ENCODE assay signal across 22 mouse cellular contexts in the genomic region with DNA sequence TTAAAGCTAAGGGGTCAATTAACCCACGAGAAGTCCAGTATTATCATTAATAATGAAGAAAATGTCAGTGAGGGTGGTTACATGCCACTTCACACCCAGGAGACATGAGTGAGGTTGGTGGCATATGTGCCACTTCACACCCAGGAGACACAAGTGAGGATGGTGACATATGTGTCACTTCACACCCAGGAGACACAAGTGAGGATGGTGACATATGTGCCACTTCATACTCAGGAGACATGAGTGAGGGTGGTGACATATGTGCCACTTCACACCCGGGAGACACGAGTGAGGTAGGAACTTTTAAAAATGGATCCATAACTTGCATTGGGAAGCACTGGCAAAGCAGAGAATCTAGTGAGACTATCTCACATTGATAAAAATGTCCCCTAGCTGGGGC. TPM values are rescaled to one million over a fixed set of nuclear protein-coding genes. Genes with fewer than 3 reads are reported as not detected.
DNase-seq lines count a peak whose midpoint lies in the region; ATAC-seq and TF ChIP-seq lines count a peak whose summit lies in the region.
"Had no signal": no experiment of that assay in that cellular context is flagged by ENCODE, and none has a peak within 500 bp of the region (broad histone marks: within the 10 kb centered on the region; RNA-seq: fewer than 3 reads in every experiment).

No protein-coding gene starts in this region.

- no peak overlapping the region for H3K4me2 ChIP-seq in forebrain, embryonic 16.5 days (ENCODE audit: low read length)
- H3K4me2 ChIP-seq in forebrain, embryonic 12.5 days = no peak overlapping the region
- H3K4me2 ChIP-seq: embryonic facial prominence, embryonic 13.5 days; embryonic facial prominence, embryonic 15.5 days had no signal

- WGBS in forebrain, embryonic 16.5 days = 51% methylated on average over 3 of the region's 3 CpGs
- WGBS in forebrain, embryonic 12.5 days = 79% methylated on average over 3 of the region's 3 CpGs

- no peaks in the 10 kb centered on the region for H3K4me1 ChIP-seq in forebrain, embryonic 16.5 days (replicated peaks; ENCODE audit: control insufficient read depth, insufficient read depth, low read length)
- no peaks in the 10 kb centered on the region for H3K4me1 ChIP-seq in forebrain, embryonic 12.5 days
- H3K4me1 ChIP-seq: embryonic facial prominence, embryonic 13.5 days; embryonic facial prominence, embryonic 15.5 days; forebrain, embryonic 10.5 days had no signal

- peak; percentile 10 for DNase-seq in brain, adult 2 months (ENCODE audit: low read depth, low spot score)
- peak; percentile 58 for DNase-seq in brain, embryonic 14.5 days (ENCODE audit: low read depth)
- DNase-seq in MN1 (ENCODE audit: low spot score) = no peak
- DNase-seq: adrenal gland, postnatal 10 days; adrenal gland, postnatal 25 days; cerebellum, adult 11 months; cerebellum, adult 18-20 months; cerebellum, adult 8-10 months; cerebellum, adult 9-11 months; cerebellum, postnatal 14 days; cerebellum, postnatal 36 days; gastrocnemius, adult 2 months had no signal

- no peaks in the 10 kb centered on the region for H3K36me3 ChIP-seq in forebrain, embryonic 16.5 days (ENCODE audit: control insufficient read depth, insufficient read depth)
- H3K36me3 ChIP-seq in forebrain, embryonic 12.5 days (replicated peaks) = no peaks in the 10 kb centered on the region
- H3K36me3 ChIP-seq: embryonic facial prominence, embryonic 13.5 days; embryonic facial prominence, embryonic 15.5 days; forebrain, embryonic 10.5 days had no signal

- H3K4me3 ChIP-seq in forebrain, embryonic 16.5 days (replicated peaks; ENCODE audit: low read length) = no peak overlapping the region
- H3K4me3 ChIP-seq in forebrain, embryonic 12.5 days (replicated peaks) = no peak overlapping the region
- H3K4me3 ChIP-seq: embryonic facial prominence, embryonic 13.5 days; embryonic facial prominence, embryonic 15.5 days; erythroblast, embryonic 14.5 days; forebrain, embryonic 10.5 days; gastrocnemius, adult 2 months had no signal

- no peaks in the 10 kb centered on the region for H3K27me3 ChIP-seq in forebrain, embryonic 16.5 days (replicated peaks; ENCODE audit: control insufficient read depth, insufficient read depth, low read length)
- no peaks in the 10 kb centered on the region; the same call in 1 of the 2 replicates for H3K27me3 ChIP-seq in forebrain, embryonic 12.5 days
- H3K27me3 ChIP-seq: embryonic facial prominence, embryonic 15.5 days; Patski had no signal

- no peak for TF ChIP-seq CTCF in brain, embryonic 14.5 days (IDR thresholded peaks at IDR 0.05; ENCODE audit: borderline replicate concordance, extremely low read depth, insufficient read depth, insufficient read length)

- TF ChIP-seq POLR2A in brain, embryonic 14.5 days (IDR thresholded peaks at IDR 0.05; ENCODE audit: borderline replicate concordance, extremely low read depth, insufficient read depth, insufficient read length, poor library complexity, severe bottlenecking) = no peak

- no peak overlapping the region for H3K27ac ChIP-seq in forebrain, embryonic 16.5 days (ENCODE audit: low read length)
- no peak overlapping the region for H3K27ac ChIP-seq in forebrain, embryonic 12.5 days
- H3K27ac ChIP-seq: embryonic facial prominence, embryonic 13.5 days; embryonic facial prominence, embryonic 15.5 days; forebrain, embryonic 10.5 days; gastrocnemius, adult 2 months had no signal

- H3K9me3 ChIP-seq in forebrain, embryonic 16.5 days (ENCODE audit: control insufficient read depth, low read length) = no peaks in the 10 kb centered on the region
- no peaks in the 10 kb centered on the region for H3K9me3 ChIP-seq in forebrain, embryonic 12.5 days
- H3K9me3 ChIP-seq: embryonic facial prominence, embryonic 13.5 days; embryonic facial prominence, embryonic 15.5 days; forebrain, embryonic 10.5 days had no signal

- no peak overlapping the region for H3K9ac ChIP-seq in forebrain, embryonic 16.5 days (replicated peaks; ENCODE audit: low read depth, low read length)
- no peak overlapping the region for H3K9ac ChIP-seq in forebrain, embryonic 12.5 days
- H3K9ac ChIP-seq: embryonic facial prominence, embryonic 13.5 days; embryonic facial prominence, embryonic 15.5 days had no signal

- ATAC-seq in forebrain, embryonic 16.5 days = 0 out of 2 replicates have a peak, but pooled peaks have one; percentile 28
- no peak for ATAC-seq in forebrain, embryonic 12.5 days (ENCODE audit: low FRiP score)
- ATAC-seq: activated CD4-positive, CD25-positive, alpha-beta regulatory T cell, adult 4 months; Patski had no signal

RNA-seq across cellular contexts. Expression of gene Rfx2, which starts 20.4 kb away (rescaled TPM):
- 3.7 and 4.2 TPM in 2 replicates for polyA plus RNA-seq in forebrain, embryonic 16.5 days (2015; fragmentation: Nextera tagmentation; extraction: Ambion mirVana)
- 7.2 and 7.8 TPM in 2 replicates for polyA plus RNA-seq in forebrain, embryonic 12.5 days (2016; fragmentation: Nextera tagmentation; extraction: Ambion mirVana)
- 7.8 and 11.1 TPM in 2 replicates for polyA plus RNA-seq in brain, embryonic 14.5 days (2012; rRNA removed)

RNA-seq across cellular contexts. Expression of gene Acsbg2, which starts 23.1 kb away (rescaled TPM):
- not detected in 2 replicates for polyA plus RNA-seq in forebrain, embryonic 16.5 days (2015; fragmentation: Nextera tagmentation; extraction: Ambion mirVana)
- not detected in 2 replicates for polyA plus RNA-seq in forebrain, embryonic 12.5 days (2016; fragmentation: Nextera tagmentation; extraction: Ambion mirVana)
- polyA plus RNA-seq in brain, embryonic 14.5 days (2012; rRNA removed) = not detected in 2 replicates
- polyA plus RNA-seq: C2C12; embryonic facial prominence, embryonic 11.5 days; embryonic facial prominence, embryonic 13.5 days; erythroblast, embryonic 14.5 days; forebrain, embryonic 10.5 days; Patski had no signal

RNA-seq across cellular contexts. Expression of gene 1700061G19Rik, which starts 24.1 kb away (rescaled TPM):
- 0.50 and 0.65 TPM in 2 replicates for polyA plus RNA-seq in forebrain, embryonic 16.5 days (2015; fragmentation: Nextera tagmentation; extraction: Ambion mirVana)
- 0.50 and 0.59 TPM in 2 replicates for polyA plus RNA-seq in forebrain, embryonic 12.5 days (2016; fragmentation: Nextera tagmentation; extraction: Ambion mirVana)
- polyA plus RNA-seq in brain, embryonic 14.5 days (2012; rRNA removed) = 0.03 and 0.07 TPM in 2 replicates
- polyA plus RNA-seq: erythroblast, embryonic 14.5 days; Patski had no signal
